Mouse (Mus musculus) heart, embryonic 11.5 days (tissue): ENCODE data around the gene Lect2. TPM values are rescaled to one million over a fixed set of nuclear protein-coding genes. Genes with fewer than 3 reads are reported as not detected.
A peak's percentile ranks its signal among the peaks of the same experiment; 100 is the strongest.

Source experiments
- ATAC-seq: fragments of 200-750 bp; cut with Nextera tagmentation; replicated peaks from 2 replicates; pipeline ENCODE4 v1.8.0; 2017; ENCODE audit warnings: moderate library complexity; ENCODE audit not compliant: insufficient number of reproducible peaks, low FRiP score, low TSS enrichment
- H3K27ac ChIP-seq: fragments of 300-500 bp; sonication (generic); 2 replicates; pipeline ENCODE4 v1.5.1; 2014; ENCODE audit warnings: mild to moderate bottlenecking, low read depth, low read length
- H3K27me3 ChIP-seq: fragments of 300-500 bp; sonication (generic); 2 replicates; pipeline ENCODE4 v1.6.1; 2014; ENCODE audit warnings: mild to moderate bottlenecking, low read length, mixed read lengths; ENCODE audit not compliant: control insufficient read depth, insufficient read depth
- H3K36me3 ChIP-seq: fragments of 300-500 bp; sonication (generic); 2 replicates; pipeline ENCODE4 v1.6.1; 2014; ENCODE audit warnings: mild to moderate bottlenecking, low read length, moderate library complexity, mixed read lengths; ENCODE audit not compliant: control insufficient read depth, insufficient read depth
- H3K4me1 ChIP-seq: fragments of 300-500 bp; sonication (generic); 2 replicates; pipeline ENCODE4 v1.6.1; 2014; ENCODE audit warnings: low read length; ENCODE audit not compliant: control insufficient read depth, insufficient read depth
- H3K4me2 ChIP-seq: fragments of 300-500 bp; sonication (generic); 2 replicates; pipeline ENCODE4 v1.6.1; 2014; ENCODE audit warnings: mild to moderate bottlenecking, moderate library complexity
- H3K4me3 ChIP-seq: fragments of 300-500 bp; sonication (generic); 2 replicates; pipeline ENCODE4 v1.5.1; 2014; ENCODE audit warnings: low read depth, low read length
- H3K9ac ChIP-seq: fragments of 300-500 bp; sonication (generic); 2 replicates; pipeline ENCODE4 v1.6.1; 2014; ENCODE audit warnings: mild to moderate bottlenecking, low read depth, low read length, moderate library complexity
- H3K9me3 ChIP-seq: fragments of 300-500 bp; sonication (generic); replicated peaks from 2 replicates; pipeline ENCODE4 v1.6.1; 2016; ENCODE audit warnings: low read length; ENCODE audit not compliant: control insufficient read depth
- WGBS: fragments of 180-500 bp; shearing (Covaris S2); extraction: QIAGEN DNeasy Blood & Tissue Kit; methylation state at CpG from one replicate; pipeline ENCODE4 v1.1.7; 2014; ENCODE audit not compliant: insufficient replicate concordance; 5-methylcytosine and 5-hydroxymethylcytosine counted together
- polyA plus RNA-seq: library from polyadenylated mRNA; unstranded; fragments of >200 nt; fragmentation: Nextera tagmentation; extraction: Ambion mirVana; gene quantifications from 2 replicates; pipeline ENCODE4 v1.2.1, GENCODE M21; 2014

Lect2 gene
- 0.37 and 1.1 TPM in 2 replicates for polyA plus RNA-seq

GRCm38 (mm10) chr13:56548401-56548800 lies at the start of gene Lect2:
TSS of gene Lect2 (minus strand) at chr13:56548502.
- ATAC-seq, result no peak
- Histone ChIP-seq H3K27ac (no peak within 1 kb of the TSS; the same call in 1 of the 2 replicates), H3K4me3 (no peak within 1 kb of the TSS), H3K9ac (no peak within 1 kb of the TSS), H3K4me2 (no peak within 1 kb of the TSS), H3K4me1 (peaks cover 8% of the 10 kb centered on the region; the same call in 1 of the 2 replicates), H3K36me3 (no peaks in the 10 kb centered on the region), H3K27me3 (no peaks in the 10 kb centered on the region), H3K9me3 (no peaks in the 10 kb centered on the region)
- 65% methylated on average over 9 of the region's 9 CpGs for WGBS

DNA sequence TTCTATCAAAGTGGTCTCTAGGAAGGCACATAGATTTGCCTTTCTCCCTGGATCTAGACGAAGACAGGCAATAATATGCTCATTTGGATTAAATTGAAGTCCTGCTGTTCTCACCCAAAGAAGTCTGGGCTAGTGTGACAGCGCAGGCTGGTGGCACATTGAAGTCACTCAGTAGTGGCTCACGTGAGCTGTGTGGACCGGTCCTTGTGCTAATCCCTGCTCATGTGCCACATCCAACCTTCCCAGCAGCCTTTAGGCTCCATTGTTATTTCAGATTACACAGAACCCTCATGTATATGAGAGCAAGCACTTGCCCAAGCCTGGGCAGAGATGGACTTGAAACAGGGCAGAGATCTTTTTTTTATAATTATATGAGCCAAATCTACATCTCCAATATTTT lies 49.0 kb upstream of the Lect2 start:
- Histone ChIP-seq H3K4me2 (no peak overlapping the region), H3K9ac (no peak overlapping the region), H3K4me1 (peaks cover 42% of the 10 kb centered on the region), H3K27me3 (no peaks in the 10 kb centered on the region), H3K4me3 (no peak overlapping the region), H3K9me3 (no peaks in the 10 kb centered on the region), H3K36me3 (no peaks in the 10 kb centered on the region), H3K27ac (no peak overlapping the region)
- no peak for ATAC-seq
- 79% methylated on average over 4 of the region's 4 CpGs for WGBS

GRCm38 (mm10) chr13:56595246-56595645 lies 46.9 kb upstream of the Lect2 start:
- no peak overlapping the region for H3K4me2 ChIP-seq
- peaks cover 34% of the 10 kb centered on the region for H3K4me1 ChIP-seq
- H3K9me3 ChIP-seq, result no peaks in the 10 kb centered on the region
- no peaks in the 10 kb centered on the region for H3K36me3 ChIP-seq
- H3K27me3 ChIP-seq, result no peaks in the 10 kb centered on the region
- H3K27ac ChIP-seq, result 0 out of 2 replicates have a peak overlapping the region, but pooled peaks have one; percentile 50
- H3K4me3 ChIP-seq, result no peak overlapping the region
- H3K9ac ChIP-seq, result no peak overlapping the region
- 42% methylated on average over 8 of the region's 8 CpGs for WGBS
- no peak for ATAC-seq

- Histone ChIP-seq H3K4me3 (no peak overlapping the region), H3K36me3 (no peaks in the 10 kb centered on the region), H3K4me1 (peaks cover 45% of the 10 kb centered on the region), H3K9me3 (no peaks in the 10 kb centered on the region), H3K27ac (peak overlapping the region; percentile 18; the same call in 1 of the 2 replicates), H3K27me3 (no peaks in the 10 kb centered on the region), H3K4me2 (0 out of 2 replicates have a peak overlapping the region, but pooled peaks have one; percentile 1), H3K9ac (no peak overlapping the region)
- WGBS, result 36% methylated on average over 7 of the region's 7 CpGs
- ATAC-seq, result no peak
These were observed 45.7 kb upstream of the Lect2 start for GRCm38 (mm10) chr13:56593961-56594391.

GRCm38 (mm10) chr13:56593196-56593595 lies 44.9 kb upstream of the Lect2 start:
- Histone ChIP-seq H3K4me3 (no peak overlapping the region), H3K4me1 (peaks cover 49% of the 10 kb centered on the region), H3K36me3 (no peaks in the 10 kb centered on the region), H3K27ac (no peak overlapping the region), H3K9ac (no peak overlapping the region), H3K27me3 (no peaks in the 10 kb centered on the region), H3K9me3 (no peaks in the 10 kb centered on the region), H3K4me2 (no peak overlapping the region)
- WGBS, result 82% methylated on average over 5 of the region's 5 CpGs
- no peak for ATAC-seq

DNA sequence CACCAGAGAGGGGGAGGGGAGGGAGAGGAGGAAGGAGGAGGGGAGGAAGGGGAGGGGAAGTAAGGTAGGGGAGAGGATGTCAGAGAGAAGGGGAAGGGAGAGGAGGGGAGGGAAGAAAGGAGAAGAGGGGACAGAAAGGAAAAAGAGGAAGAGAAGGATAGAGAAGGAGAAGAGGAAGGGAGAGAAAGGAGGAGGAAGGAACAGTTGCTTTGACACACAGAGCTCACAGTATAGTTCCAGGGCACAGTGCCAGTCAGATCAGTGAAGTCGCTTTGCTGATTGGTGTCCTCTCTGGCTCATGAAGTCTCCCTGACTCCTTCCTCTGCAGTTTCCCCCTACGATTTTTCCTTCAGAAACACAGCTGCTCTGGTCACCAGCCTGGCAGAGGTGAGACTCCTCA lies 43.6 kb upstream of the Lect2 start:
- Histone ChIP-seq H3K4me2 (no peak overlapping the region), H3K27me3 (no peaks in the 10 kb centered on the region), H3K4me1 (peaks cover 48% of the 10 kb centered on the region), H3K9me3 (no peaks in the 10 kb centered on the region), H3K9ac (no peak overlapping the region), H3K36me3 (no peaks in the 10 kb centered on the region), H3K27ac (no peak overlapping the region), H3K4me3 (no peak overlapping the region)
- ATAC-seq, result no peak
- 44% methylated on average over 2 of the region's 2 CpGs for WGBS

GRCm38 (mm10) chr13:56591191-56591590 lies 42.9 kb upstream of the Lect2 start:
- Histone ChIP-seq H3K4me2 (no peak overlapping the region), H3K4me3 (no peak overlapping the region), H3K4me1 (peaks cover 43% of the 10 kb centered on the region), H3K9ac (no peak overlapping the region), H3K27me3 (no peaks in the 10 kb centered on the region), H3K27ac (no peak overlapping the region), H3K9me3 (no peaks in the 10 kb centered on the region), H3K36me3 (no peaks in the 10 kb centered on the region)
- 81% methylated on average over 8 of the region's 8 CpGs for WGBS
- ATAC-seq, result no peak

- WGBS, result 57% methylated on average over 5 of the region's 5 CpGs
- Histone ChIP-seq H3K4me2 (no peak overlapping the region), H3K4me1 (peaks cover 41% of the 10 kb centered on the region), H3K36me3 (no peaks in the 10 kb centered on the region), H3K27me3 (no peaks in the 10 kb centered on the region), H3K9ac (no peak overlapping the region), H3K27ac (no peak overlapping the region), H3K4me3 (no peak overlapping the region), H3K9me3 (no peaks in the 10 kb centered on the region)
- no peak for ATAC-seq
These were observed 41.9 kb upstream of the Lect2 start for GRCm38 (mm10) chr13:56590202-56590601.

GRCm38 (mm10) chr13:56588454-56589117 lies 40.3 kb upstream of the Lect2 start:
- no peak for ATAC-seq
- no peak overlapping the region for H3K4me3 ChIP-seq
- H3K9me3 ChIP-seq, result no peaks in the 10 kb centered on the region
- no peak overlapping the region for H3K9ac ChIP-seq
- no peak overlapping the region for H3K4me2 ChIP-seq
- H3K4me1 ChIP-seq, result peaks cover 25% of the 10 kb centered on the region
- 66% methylated on average over 14 of the region's 14 CpGs for WGBS
- no peaks in the 10 kb centered on the region for H3K36me3 ChIP-seq
- H3K27ac ChIP-seq, result no peak overlapping the region
- H3K27me3 ChIP-seq, result no peaks in the 10 kb centered on the region
